Mouse (Mus musculus) heart, adult 18-20 months (tissue): ENCODE results near the gene Kcnab2. TPM values are rescaled to one million over a fixed set of nuclear protein-coding genes. Genes with fewer than 3 reads are reported as not detected.
A peak's percentile ranks its signal among the peaks of the same experiment; 100 is the strongest.

Source experiments
- DNase-seq, 2 experiments: peaks; one replicate each; pipeline ENCODE4 v3.0.0; 2021 to 2022; ENCODE audit warnings: mixed read lengths in 1 of 2
- total RNA-seq, 2 experiments: library from RNA; stranded (reverse); gene quantifications; 2 replicates each; pipeline ENCODE4 v1.2.3; 2021

The Kcnab2 gene
- total RNA-seq, 2 experiments from 2014 or later, result 2.7 to 3.3 TPM

GRCm38 (mm10) chr4:152453079-152453478 is 24.6 kb downstream of the Kcnab2 start:
- DNase-seq, result no peak

DNA sequence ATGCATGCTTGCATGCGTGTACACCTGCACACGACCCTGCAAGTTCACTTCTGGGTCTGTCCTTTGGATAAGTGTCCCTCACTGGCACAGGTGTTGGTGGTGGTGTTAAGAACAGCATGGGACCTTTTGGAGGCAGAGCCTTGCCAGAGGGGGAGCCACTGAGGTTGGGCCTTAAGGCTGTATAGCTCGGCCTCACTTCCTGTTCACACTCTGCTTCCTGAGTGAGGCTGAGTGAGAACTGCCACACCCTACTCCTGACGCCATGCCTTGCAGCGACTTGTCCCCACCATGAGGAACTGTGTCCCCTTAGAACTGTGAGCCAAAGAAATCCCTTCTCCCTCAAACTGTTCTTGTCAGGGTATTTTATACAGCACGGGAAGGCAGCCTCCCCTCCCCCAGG is 26.3 kb downstream of the Kcnab2 start:
- no peak for DNase-seq

DNA sequence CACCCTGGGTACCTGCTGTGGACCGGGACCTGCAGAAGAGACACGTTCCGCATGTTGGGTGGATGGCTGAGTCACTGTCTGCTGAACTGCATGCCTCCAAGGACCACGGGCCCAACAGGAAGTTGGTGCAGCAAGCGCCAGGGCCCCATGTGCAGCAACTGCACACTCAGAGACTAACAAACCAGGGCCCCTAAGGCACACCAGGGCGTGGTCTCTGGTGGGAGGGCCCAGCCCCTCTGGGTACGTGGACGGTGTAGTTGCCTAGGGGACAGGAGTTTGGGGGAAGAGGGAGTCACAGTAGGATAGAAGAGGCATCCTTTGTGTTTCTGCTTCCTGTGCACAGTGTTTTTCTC is 29.0 kb downstream of the Kcnab2 start:
- peak; percentile 16 to 55 for DNase-seq

DNA sequence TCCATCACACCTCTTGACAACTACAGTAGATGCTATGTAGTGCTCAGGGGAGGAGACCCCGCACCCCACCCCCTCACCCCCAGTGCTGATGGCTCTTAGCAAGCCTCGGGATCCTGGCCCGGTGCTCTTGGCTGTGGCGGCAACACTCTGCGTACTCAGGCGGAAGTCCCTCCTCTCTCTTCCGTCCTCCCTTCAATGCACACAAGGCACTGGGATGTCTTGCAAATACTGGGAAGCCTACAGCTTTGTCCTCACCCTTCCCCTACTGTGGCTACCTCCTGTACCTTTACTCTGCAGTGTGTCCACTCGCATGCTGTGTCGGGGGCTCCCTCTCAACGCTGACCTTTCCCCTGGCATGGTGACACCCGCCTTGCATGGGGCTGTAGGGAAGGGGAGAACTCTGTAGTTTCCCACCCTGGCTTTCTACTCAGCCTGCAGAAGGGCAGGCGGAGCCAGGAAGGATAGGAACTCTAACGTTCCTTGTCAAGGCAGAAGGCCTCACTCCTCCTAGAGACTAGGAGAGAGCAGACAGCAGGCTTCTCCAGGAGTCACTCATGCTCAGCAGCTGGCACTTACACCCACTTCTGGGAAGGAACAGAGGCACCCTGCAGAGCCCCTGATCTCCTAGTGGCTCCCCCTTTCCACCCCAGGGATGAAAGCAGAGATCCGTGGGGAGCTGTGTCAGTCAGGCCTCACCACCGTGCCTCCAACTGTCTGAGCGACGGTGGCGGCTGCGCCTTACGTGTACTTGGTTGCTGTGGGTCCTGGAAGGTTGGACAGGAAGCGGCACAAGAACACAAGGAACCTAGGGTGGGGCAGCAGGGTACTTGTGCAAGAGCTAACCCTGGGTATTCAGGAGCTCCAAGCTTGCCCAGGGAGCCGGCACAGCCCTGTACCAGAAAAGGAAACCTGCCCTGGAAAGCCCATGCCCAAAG is 29.7 kb downstream of the Kcnab2 start:
- DNase-seq, result peak in 1 of 2 experiments; percentile 14

DNA sequence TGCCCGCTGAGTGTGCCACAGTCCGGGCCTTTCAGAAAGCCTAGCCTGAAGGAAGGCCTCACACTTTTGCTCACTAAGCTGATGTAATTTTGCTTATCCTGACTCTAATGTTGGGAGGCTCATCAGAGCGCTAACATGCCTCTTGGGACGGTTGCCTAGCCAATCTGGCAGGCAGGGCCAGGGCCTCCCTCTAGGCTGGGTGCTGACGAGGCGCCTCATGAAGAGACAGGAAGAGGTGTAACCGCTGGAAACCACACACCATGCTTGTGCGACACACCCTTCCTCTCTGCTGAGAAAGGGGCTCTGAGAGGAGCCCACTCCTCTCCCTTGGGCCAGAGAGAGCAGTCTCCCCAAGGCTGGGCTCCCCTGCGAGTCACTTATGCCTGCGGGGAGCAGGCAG is 31.5 kb downstream of the Kcnab2 start:
- DNase-seq, result peak; percentile 21 to 68

- no peak for DNase-seq
Measured at GRCm38 (mm10) chr4:152441536-152441935, 36.1 kb downstream of the Kcnab2 start.

DNA sequence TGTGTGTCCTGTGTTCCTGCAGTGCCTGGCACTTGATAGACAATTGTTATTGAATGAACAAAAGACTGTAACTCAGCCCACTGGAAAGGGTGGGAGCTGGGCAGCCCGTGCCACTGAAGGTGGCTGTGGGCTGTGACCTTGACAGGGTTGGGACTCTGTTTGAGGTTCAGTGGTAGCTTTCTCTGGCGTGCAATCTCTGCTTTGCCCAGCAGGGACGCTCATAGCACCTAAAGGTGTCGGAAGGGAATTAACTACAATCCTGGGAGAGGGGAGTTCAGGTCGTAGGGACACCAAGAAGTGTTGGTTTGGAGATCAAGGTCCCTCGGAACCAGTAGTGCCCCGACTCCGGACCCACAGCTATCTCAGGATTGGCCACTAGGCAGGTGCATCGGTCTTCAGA is 36.8 kb downstream of the Kcnab2 start:
- DNase-seq, result no peak

GRCm38 (mm10) chr4:152435255-152435654 is 42.4 kb downstream of the Kcnab2 start:
- peak; percentile 46 to 85 for DNase-seq

DNA sequence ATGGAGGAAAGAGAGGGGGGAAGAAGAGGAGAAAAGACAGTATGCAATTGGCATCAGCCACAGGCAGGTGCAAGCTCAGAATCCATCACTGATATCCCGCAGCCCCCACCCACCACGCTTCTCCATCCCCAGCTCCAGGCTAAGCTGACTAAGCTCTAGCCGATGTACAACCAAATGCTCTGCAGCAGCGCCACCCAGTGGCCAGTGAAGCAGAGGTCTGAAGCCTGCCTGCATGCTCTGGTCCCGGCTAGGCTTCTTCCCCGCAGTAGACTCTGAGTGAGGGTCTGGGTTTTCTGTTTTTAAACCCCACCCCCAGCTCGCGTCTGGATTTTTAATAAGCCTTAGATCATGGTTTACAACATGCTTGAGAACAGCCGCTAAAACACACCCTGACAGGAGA is 42.8 kb downstream of the Kcnab2 start:
- DNase-seq, result peak; percentile 76 to 93

- DNase-seq, result peak in 1 of 2 experiments; percentile 32
Measured at GRCm38 (mm10) chr4:152432308-152432707, 45.4 kb downstream of the Kcnab2 start.

GRCm38 (mm10) chr4:152428259-152428658 is 49.4 kb downstream of the Kcnab2 start:
- DNase-seq, result no peak

DNA sequence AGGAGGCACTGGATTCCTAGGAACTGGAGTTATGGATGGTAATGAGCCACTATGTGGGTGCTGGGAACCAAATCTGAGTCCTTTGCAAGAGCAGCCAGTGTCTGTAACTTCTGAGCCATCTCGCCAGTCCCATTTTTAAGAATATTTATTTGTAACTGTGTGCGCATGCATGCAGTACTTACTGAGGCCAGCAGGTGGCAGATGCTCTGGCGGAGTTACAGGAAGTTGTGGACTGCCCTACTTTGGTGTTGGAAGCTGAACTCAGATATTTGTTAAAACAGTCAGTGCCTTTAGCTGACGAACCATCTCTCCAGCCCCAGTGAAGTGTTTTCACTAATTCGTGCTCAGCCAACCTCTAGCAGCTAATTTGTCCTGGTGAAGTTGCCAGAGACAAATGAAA is 52.7 kb downstream of the Kcnab2 start:
- no peak for DNase-seq

DNA sequence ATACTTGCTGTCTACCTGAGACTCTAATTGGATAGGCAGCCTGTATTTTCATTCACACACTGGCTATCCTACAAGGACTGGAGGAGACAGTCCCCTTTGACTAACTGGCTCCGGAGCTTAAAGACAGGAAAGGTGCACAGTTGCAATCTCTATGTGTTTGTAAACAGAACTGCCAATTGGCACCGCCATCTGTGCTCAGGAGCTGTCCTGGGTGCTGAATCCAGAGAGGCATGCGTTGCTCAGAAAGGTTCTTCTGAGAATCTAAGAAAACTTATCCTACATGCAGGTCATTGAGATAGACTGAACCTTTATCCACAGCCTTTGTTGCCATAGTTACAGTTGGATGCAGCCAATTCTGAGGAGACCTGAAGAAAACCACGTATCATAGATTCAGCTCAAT is 53.3 kb downstream of the Kcnab2 start:
- peak in 1 of 2 experiments; percentile 49 for DNase-seq

GRCm38 (mm10) chr4:152423576-152423975 is 54.1 kb downstream of the Kcnab2 start:
- no peak for DNase-seq

DNA sequence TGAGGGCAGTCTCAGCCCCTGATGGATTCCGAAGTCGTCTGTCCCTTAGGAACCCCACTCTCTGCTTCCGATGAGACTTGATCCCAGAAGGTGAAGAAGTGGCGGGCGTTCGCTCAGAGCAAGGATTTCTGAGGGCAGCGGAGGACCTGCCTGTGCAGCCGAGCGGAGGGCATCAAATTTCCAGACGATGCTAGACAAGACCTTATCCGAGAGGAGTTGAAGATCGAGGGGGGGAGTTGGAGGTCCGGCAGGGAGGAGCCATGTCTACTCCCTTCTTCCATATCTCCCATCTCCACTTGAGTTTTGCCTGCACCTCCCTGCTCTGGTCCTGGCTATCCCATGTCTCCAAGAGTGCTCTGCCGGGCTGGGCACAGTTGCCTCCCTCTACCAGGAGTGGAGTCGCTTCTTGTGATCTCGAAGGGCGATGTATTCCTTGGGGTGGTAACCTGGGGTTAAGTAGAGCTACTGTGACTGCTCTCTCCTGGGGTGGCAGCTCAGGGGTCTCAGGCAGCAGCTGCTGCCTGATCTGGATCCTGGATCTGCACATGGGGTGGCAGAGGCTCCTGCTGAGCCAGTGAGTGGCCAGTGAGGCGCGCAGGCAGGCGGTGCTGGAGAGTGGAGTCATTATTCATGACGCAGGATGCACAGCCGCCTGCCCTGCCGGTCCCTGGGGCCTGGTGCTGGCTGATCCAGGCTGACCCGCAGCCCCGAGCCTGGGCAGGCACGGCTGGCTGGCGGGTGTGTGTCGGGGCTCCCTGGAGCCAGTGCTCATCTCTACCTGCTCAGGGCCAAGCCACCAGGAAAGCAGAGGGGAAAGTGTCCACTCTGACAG is 59.2 kb downstream of the Kcnab2 start:
- no peak for DNase-seq

- no peak for DNase-seq
Measured at GRCm38 (mm10) chr4:152412524-152413080, 65.1 kb downstream of the Kcnab2 start.

GRCm38 (mm10) chr4:152410961-152411360 is 66.7 kb downstream of the Kcnab2 start:
- DNase-seq, result no peak

- no peak for DNase-seq
Measured at GRCm38 (mm10) chr4:152406531-152406930, 71.1 kb downstream of the Kcnab2 start.

DNA sequence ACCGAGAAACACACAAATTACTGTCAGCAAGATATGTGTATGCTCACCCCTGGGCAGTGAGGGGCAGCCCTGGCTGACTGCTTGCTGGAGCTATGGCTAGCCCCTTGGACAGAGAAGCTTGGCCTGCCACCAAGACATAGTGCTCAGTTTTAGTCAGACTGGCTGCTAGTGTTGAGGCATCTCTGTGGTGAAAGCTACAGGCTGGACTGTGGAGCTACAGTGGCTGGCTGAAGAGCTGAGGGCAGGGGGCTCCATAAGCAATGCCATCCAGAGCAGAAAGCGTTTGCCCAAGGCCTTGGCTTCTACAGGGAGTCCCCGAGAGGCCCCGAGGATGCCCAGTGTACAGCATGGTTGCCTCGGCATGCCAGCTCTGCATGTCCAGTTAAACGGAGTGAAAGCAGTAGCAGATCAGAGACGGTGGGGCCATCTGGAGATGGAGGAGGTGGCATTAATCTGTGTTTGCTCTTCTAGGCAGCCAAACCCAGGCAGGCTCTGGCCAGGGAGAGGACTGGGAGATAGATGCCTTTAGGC is 71.9 kb downstream of the Kcnab2 start:
- DNase-seq, result no peak

DNA sequence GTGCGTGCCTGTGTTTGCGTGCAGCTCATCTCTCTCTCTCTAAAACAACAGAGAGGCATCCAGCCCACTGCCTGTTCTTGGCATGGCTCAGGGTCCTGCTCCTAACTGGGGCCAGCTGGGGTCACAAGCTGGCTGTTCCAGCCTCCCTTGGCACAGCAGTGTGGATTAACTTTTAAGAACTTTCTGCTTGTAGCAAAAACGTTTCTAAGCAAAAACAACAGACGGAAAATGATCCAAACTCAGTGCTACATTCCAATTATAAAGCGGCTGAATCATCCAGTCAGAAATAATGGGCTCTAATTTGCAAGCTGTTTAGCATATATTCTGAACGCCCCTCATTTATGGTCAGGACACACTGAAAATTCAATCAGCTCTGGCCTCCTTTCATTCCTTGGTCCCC is 72.5 kb downstream of the Kcnab2 start:
- no peak for DNase-seq

GRCm38 (mm10) chr4:152398926-152399325 is 78.7 kb downstream of the Kcnab2 start:
- DNase-seq, result no peak

- DNase-seq, result no peak
Measured at GRCm38 (mm10) chr4:152392627-152393026, 85.0 kb downstream of the Kcnab2 start.

GRCm38 (mm10) chr4:152392192-152392591 is 85.5 kb downstream of the Kcnab2 start:
- no peak for DNase-seq
